ENCODE assay signal across 9 mouse cellular contexts in the genomic region with DNA sequence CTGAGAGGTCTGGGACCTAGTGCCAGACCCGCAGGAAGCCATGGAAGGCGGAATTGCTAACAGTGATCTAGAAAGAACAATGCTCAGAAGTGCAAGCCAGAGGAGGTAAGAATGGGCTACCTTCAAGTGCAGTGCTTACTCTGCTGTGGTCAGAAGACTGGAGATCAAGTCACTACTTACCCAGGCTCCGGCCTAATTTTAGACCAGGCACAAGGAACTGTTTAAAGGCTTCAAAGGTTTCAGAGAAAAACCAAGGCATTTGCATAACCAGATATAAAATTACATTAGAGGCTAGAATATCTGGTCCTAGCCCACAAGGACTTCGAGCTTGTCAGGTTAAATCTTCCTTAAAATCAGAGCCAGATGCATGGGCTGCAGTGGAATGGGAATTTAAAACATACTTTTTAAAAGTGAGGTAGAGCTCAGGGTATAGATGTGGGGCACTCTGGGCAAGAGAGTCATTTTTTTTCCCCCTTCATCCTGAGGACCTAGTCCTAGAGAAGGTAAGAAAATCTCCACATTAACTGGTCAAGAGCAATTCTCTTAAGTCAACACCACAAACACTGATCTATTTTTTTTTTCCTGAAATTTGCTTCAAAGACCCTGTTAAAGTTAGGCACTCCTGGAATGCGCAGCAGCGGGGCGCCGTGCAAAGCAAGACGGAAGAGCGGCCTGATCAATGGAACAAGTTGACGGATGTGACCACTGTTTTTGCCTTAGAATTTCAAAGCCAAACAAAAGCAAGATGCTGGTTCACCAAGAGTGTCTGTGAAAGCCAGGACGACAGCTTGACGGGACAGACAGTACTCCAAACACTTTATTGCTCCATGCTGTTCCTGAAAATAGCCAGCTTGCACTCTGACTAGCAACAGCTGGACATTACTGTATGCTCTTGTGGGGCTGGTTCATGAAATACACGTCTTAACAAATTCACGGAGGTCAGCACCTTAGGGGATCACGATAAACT. TPM values are rescaled to one million over a fixed set of nuclear protein-coding genes. Genes with fewer than 3 reads are reported as not detected.
DNase-seq lines count a peak whose midpoint lies in the region; ATAC-seq lines count a peak whose summit lies in the region.
"Had no signal": no experiment of that assay in that cellular context is flagged by ENCODE, and none has a peak within 500 bp of the region (broad histone marks: within the 10 kb centered on the region; RNA-seq: fewer than 3 reads in every experiment).

No protein-coding gene starts in this region.

- DNase-seq in kidney, adult 11 months = peak; percentile 21
- no peak for DNase-seq in kidney, adult 18-20 months
- DNase-seq in forelimb bud, embryonic 11.5 days (ENCODE audit: low read depth, low spot score) = peak; percentile 70
- DNase-seq in kidney, postnatal 14 days = peak; percentile 58
- no peak for DNase-seq in adrenal gland, postnatal 10 days
- DNase-seq in frontal cortex, adult 2 months (ENCODE audit: extremely low spot score in 1 of 2, low spot score in 1 of 2) = no peak
- no peak for DNase-seq in ovary, postnatal 14 days (ENCODE audit: low spot score)
- DNase-seq: liver, embryonic 13.5 days had no signal

- no peaks in the 10 kb centered on the region for H3K9me3 ChIP-seq in stomach, embryonic 16.5 days (replicated peaks; ENCODE audit: control insufficient read depth, low read length)
- H3K9me3 ChIP-seq: liver, embryonic 13.5 days had no signal

- ATAC-seq in stomach, embryonic 16.5 days (ENCODE audit: insufficient read depth, low FRiP score) = peak; percentile 76

- H3K4me2 ChIP-seq in stomach, embryonic 16.5 days (ENCODE audit: low read depth, low read length) = no peak overlapping the region
- H3K4me2 ChIP-seq: liver, embryonic 13.5 days had no signal

- WGBS in stomach, embryonic 16.5 days = 49% methylated on average over 16 of the region's 16 CpGs

- no peak overlapping the region for H3K27ac ChIP-seq in stomach, embryonic 16.5 days (ENCODE audit: low read length)
- H3K27ac ChIP-seq: liver, embryonic 13.5 days had no signal

- H3K27me3 ChIP-seq in stomach, embryonic 16.5 days (ENCODE audit: control insufficient read depth, insufficient read depth, low read length) = no peaks in the 10 kb centered on the region
- H3K27me3 ChIP-seq: liver, embryonic 13.5 days had no signal

- H3K9ac ChIP-seq in stomach, embryonic 16.5 days (ENCODE audit: low read length) = no peak overlapping the region
- H3K9ac ChIP-seq: liver, embryonic 13.5 days had no signal

- H3K36me3 ChIP-seq in stomach, embryonic 16.5 days (ENCODE audit: control insufficient read depth, insufficient read depth, low read length) = no peaks in the 10 kb centered on the region
- H3K36me3 ChIP-seq: liver, embryonic 13.5 days had no signal

- no peak overlapping the region for H3K4me3 ChIP-seq in stomach, embryonic 16.5 days (replicated peaks; ENCODE audit: low read length)
- H3K4me3 ChIP-seq: liver, embryonic 13.5 days had no signal

- peaks cover 10% of the 10 kb centered on the region; the same call in 1 of the 2 replicates for H3K4me1 ChIP-seq in stomach, embryonic 16.5 days (ENCODE audit: control insufficient read depth, insufficient read depth, low read length)

RNA-seq across cellular contexts. Expression of a gene that starts 40.1 kb away (rescaled TPM):
- not detected in 2 replicates for polyA plus RNA-seq in stomach, embryonic 16.5 days (2015; fragmentation: Nextera tagmentation; extraction: Ambion mirVana)
- total RNA-seq in adrenal gland, postnatal 10 days (2021) = not detected
- not detected in 2 replicates for polyA plus RNA-seq in frontal cortex, adult 2 months (2012; rRNA removed)
- polyA plus RNA-seq: liver, embryonic 13.5 days had no signal

Comparison
In these comparisons a context has a peak if more than half of its experiments do, and no peak if none do; other contexts are left out.
1. DNase-seq: peak in kidney, adult 11 months (single experiment), forelimb bud, embryonic 11.5 days (single experiment) and kidney, postnatal 14 days (single experiment); none in kidney, adult 18-20 months (single experiment), adrenal gland, postnatal 10 days (single experiment), frontal cortex, adult 2 months (0 of 2) and ovary, postnatal 14 days (single experiment).